ENCODE assay signal across 8 mouse cellular contexts in the genomic region with DNA sequence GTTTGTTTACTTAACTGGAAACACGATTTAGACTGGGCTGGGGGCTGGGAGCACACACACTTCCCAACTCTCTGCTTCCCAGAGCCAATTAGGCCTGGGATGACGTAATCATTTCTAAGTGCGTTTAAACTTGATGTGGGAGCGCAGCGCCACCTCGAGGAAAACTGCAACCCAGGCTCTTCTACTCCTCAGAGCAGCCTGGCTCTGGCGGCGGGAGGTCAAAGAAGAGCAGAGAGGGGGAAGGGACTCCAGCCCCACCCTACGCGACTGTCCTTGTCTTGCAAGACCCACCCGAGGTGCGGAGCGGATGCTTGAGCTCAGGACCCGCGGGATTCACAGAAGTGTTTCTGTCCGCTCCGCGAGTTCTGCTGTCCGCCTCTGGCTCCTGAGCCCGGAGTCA. TPM values are rescaled to one million over a fixed set of nuclear protein-coding genes. Genes with fewer than 3 reads are reported as not detected.
DNase-seq lines count a peak whose midpoint lies in the region; ATAC-seq and TF ChIP-seq lines count a peak whose summit lies in the region.

No protein-coding gene starts in this region.

- H3K27me3 ChIP-seq in embryonic facial prominence, embryonic 15.5 days: no peaks in the 10 kb centered on the region
- peaks cover 12% of the 10 kb centered on the region for H3K27me3 ChIP-seq in heart, embryonic 10.5 days (ENCODE audit: insufficient read depth, poor library complexity, severe bottlenecking)
- H3K27me3 ChIP-seq in kidney, embryonic 15.5 days: no peaks in the 10 kb centered on the region
- no peaks in the 10 kb centered on the region for H3K27me3 ChIP-seq in limb, embryonic 15.5 days
- no peaks in the 10 kb centered on the region for H3K27me3 ChIP-seq in midbrain, postnatal 0 days (ENCODE audit: insufficient read depth, low read length)

- H3K36me3 ChIP-seq in embryonic facial prominence, embryonic 15.5 days: no peaks in the 10 kb centered on the region
- H3K36me3 ChIP-seq in heart, embryonic 10.5 days: 0 out of 2 replicates have a peak, but pooled peaks cover 13% of the 10 kb centered on the region
- no peaks in the 10 kb centered on the region for H3K36me3 ChIP-seq in kidney, embryonic 15.5 days
- no peaks in the 10 kb centered on the region for H3K36me3 ChIP-seq in limb, embryonic 15.5 days
- H3K36me3 ChIP-seq in midbrain, postnatal 0 days (ENCODE audit: insufficient read depth, low read length): no peaks in the 10 kb centered on the region

- H3K9me3 ChIP-seq in embryonic facial prominence, embryonic 15.5 days (replicated peaks): no peaks in the 10 kb centered on the region
- H3K9me3 ChIP-seq in heart, embryonic 10.5 days: no peaks in the 10 kb centered on the region
- no peaks in the 10 kb centered on the region for H3K9me3 ChIP-seq in kidney, embryonic 15.5 days (replicated peaks)
- no peaks in the 10 kb centered on the region for H3K9me3 ChIP-seq in limb, embryonic 15.5 days
- H3K9me3 ChIP-seq in midbrain, postnatal 0 days (ENCODE audit: low read length): no peaks in the 10 kb centered on the region

- DNase-seq in 416B (ENCODE audit: low read depth): peak; percentile 87
- peak; percentile 90 for DNase-seq in heart, embryonic 10.5 days (ENCODE audit: low spot score)
- peak; percentile 97 for DNase-seq in midbrain, postnatal 0 days (ENCODE audit: low spot score)
- peak; percentile 14 to 72 for DNase-seq in spleen, postnatal 10 days (ENCODE audit: low spot score in 2 of 2)

- 1% methylated on average over 20 of the region's 20 CpGs for WGBS in bone marrow, adult 2 months
- under 1% methylated on average over 20 of the region's 20 CpGs for WGBS in embryonic facial prominence, embryonic 15.5 days
- WGBS in heart, embryonic 10.5 days: 2% methylated on average over 20 of the region's 20 CpGs
- WGBS in kidney, embryonic 15.5 days: under 1% methylated on average over 20 of the region's 20 CpGs
- 1% methylated on average over 20 of the region's 20 CpGs for whole genome bisulfite sequencing in limb, embryonic 15.5 days
- under 1% methylated on average over 20 of the region's 20 CpGs for WGBS in midbrain, postnatal 0 days

- peak overlapping the region; percentile 45 for H3K9ac ChIP-seq in embryonic facial prominence, embryonic 15.5 days
- H3K9ac ChIP-seq in kidney, embryonic 15.5 days: peak overlapping the region; percentile 59
- H3K9ac ChIP-seq in limb, embryonic 15.5 days: peak overlapping the region; percentile 50
- peak overlapping the region; percentile 71 for H3K9ac ChIP-seq in midbrain, postnatal 0 days (replicated peaks; ENCODE audit: low read length, poor library complexity, severe bottlenecking)

- TF ChIP-seq POLR2A in bone marrow, adult 2 months (IDR thresholded peaks at IDR 0.05; ENCODE audit: borderline replicate concordance, control insufficient read depth, low read depth, low read length): no peak

- no peaks in the 10 kb centered on the region for H3K4me1 ChIP-seq in bone marrow, adult 2 months (ENCODE audit: control insufficient read depth, insufficient read depth, low read length)
- H3K4me1 ChIP-seq in embryonic facial prominence, embryonic 15.5 days: peaks cover 12% of the 10 kb centered on the region; the same call in 1 of the 2 replicates
- peaks cover 45% of the 10 kb centered on the region for H3K4me1 ChIP-seq in heart, embryonic 10.5 days
- peaks cover 26% of the 10 kb centered on the region for H3K4me1 ChIP-seq in kidney, embryonic 15.5 days
- peaks cover 18% of the 10 kb centered on the region for H3K4me1 ChIP-seq in limb, embryonic 15.5 days
- peaks cover 16% of the 10 kb centered on the region; the same call in 1 of the 2 replicates for H3K4me1 ChIP-seq in midbrain, postnatal 0 days (ENCODE audit: insufficient read depth, low read length)

- no peak overlapping the region for H3K4me3 ChIP-seq in bone marrow, adult 2 months (replicated peaks; ENCODE audit: control insufficient read depth, low read depth, low read length)
- H3K4me3 ChIP-seq in embryonic facial prominence, embryonic 15.5 days (replicated peaks): peak overlapping the region; percentile 53
- peak overlapping the region; percentile 62 for H3K4me3 ChIP-seq in heart, embryonic 10.5 days
- H3K4me3 ChIP-seq in kidney, embryonic 15.5 days (replicated peaks): peak overlapping the region; percentile 50
- H3K4me3 ChIP-seq in limb, embryonic 15.5 days: peak overlapping the region; percentile 51
- peak overlapping the region; percentile 38 for H3K4me3 ChIP-seq in midbrain, postnatal 0 days (ENCODE audit: low read depth, low read length)

- ATAC-seq in embryonic facial prominence, embryonic 15.5 days (ENCODE audit: insufficient number of reproducible peaks, low FRiP score, low TSS enrichment, low read depth): peak; percentile 68
- ATAC-seq in kidney, embryonic 15.5 days (replicated peaks; ENCODE audit: low FRiP score): peak; percentile 71
- peak; percentile 56 for ATAC-seq in limb, embryonic 15.5 days (ENCODE audit: insufficient number of reproducible peaks, low FRiP score, low TSS enrichment, low read depth)
- peak; percentile 83 for ATAC-seq in midbrain, postnatal 0 days (ENCODE audit: low FRiP score)

- TF ChIP-seq CTCF in bone marrow, adult 2 months (IDR thresholded peaks at IDR 0.05; ENCODE audit: control insufficient read depth, insufficient read depth, low read length): peak; percentile 64
- TF ChIP-seq CTCF in midbrain, postnatal 0 days (IDR thresholded peaks at IDR 0.05): peak; percentile 92

- peak overlapping the region; percentile 96 for H3K4me2 ChIP-seq in embryonic facial prominence, embryonic 15.5 days (replicated peaks)
- peak overlapping the region; percentile 98 for H3K4me2 ChIP-seq in kidney, embryonic 15.5 days
- peak overlapping the region; percentile 94 for H3K4me2 ChIP-seq in limb, embryonic 15.5 days
- peak overlapping the region; percentile 79 for H3K4me2 ChIP-seq in midbrain, postnatal 0 days (ENCODE audit: low read depth, low read length, poor library complexity, severe bottlenecking)

- H3K27ac ChIP-seq in bone marrow, adult 2 months (ENCODE audit: control insufficient read depth, insufficient read depth, low read depth, low read length, poor library complexity): no peak overlapping the region
- no peak overlapping the region for H3K27ac ChIP-seq in embryonic facial prominence, embryonic 15.5 days (replicated peaks)
- H3K27ac ChIP-seq in heart, embryonic 10.5 days: peak overlapping the region; percentile 78
- H3K27ac ChIP-seq in kidney, embryonic 15.5 days: 0 out of 2 replicates have a peak overlapping the region, but pooled peaks have one; percentile 25
- H3K27ac ChIP-seq in limb, embryonic 15.5 days: no peak overlapping the region
- peak overlapping the region; percentile 19 for H3K27ac ChIP-seq in midbrain, postnatal 0 days (ENCODE audit: low read depth, low read length)

RNA-seq across cellular contexts. Expression of gene Shisa4, which starts 6.8 kb away (rescaled TPM):
- 1.2 TPM in 1 of 2 replicates, not detected in the other for polyA plus RNA-seq in bone marrow, adult 2 months (2011; ENCODE audit: insufficient read depth, insufficient read length, low replicate concordance, missing spikeins)
- 30.8 and 32.3 TPM in 2 replicates for polyA plus RNA-seq in embryonic facial prominence, embryonic 15.5 days (2015; fragmentation: Nextera tagmentation; extraction: Ambion mirVana)
- polyA plus RNA-seq in heart, embryonic 10.5 days (2016; fragmentation: Nextera tagmentation; extraction: Ambion mirVana): 33.1 and 39.6 TPM in 2 replicates
- polyA plus RNA-seq in kidney, embryonic 15.5 days (2015; fragmentation: Nextera tagmentation; extraction: Ambion mirVana): 43.5 and 48.3 TPM in 2 replicates
- 31.9 and 40.1 TPM in 2 replicates for polyA plus RNA-seq in limb, embryonic 15.5 days (2015; fragmentation: Nextera tagmentation; extraction: Ambion mirVana)
- 129 and 133 TPM in 2 replicates for total RNA-seq in midbrain, postnatal 0 days (2014; rRNA removed)
- 141 and 146 TPM in 2 replicates for polyA plus RNA-seq in midbrain, postnatal 0 days (2015; fragmentation: Nextera tagmentation; extraction: Ambion mirVana)

RNA-seq across cellular contexts. Expression of gene Lmod1, which starts 43.6 kb away (rescaled TPM):
- polyA plus RNA-seq in bone marrow, adult 2 months (2011; ENCODE audit: insufficient read depth, insufficient read length, low replicate concordance, missing spikeins): not detected in 2 replicates
- polyA plus RNA-seq in embryonic facial prominence, embryonic 15.5 days (2015; fragmentation: Nextera tagmentation; extraction: Ambion mirVana): 1.0 TPM in 2 replicates
- 3.6 and 5.2 TPM in 2 replicates for polyA plus RNA-seq in heart, embryonic 10.5 days (2016; fragmentation: Nextera tagmentation; extraction: Ambion mirVana)
- polyA plus RNA-seq in kidney, embryonic 15.5 days (2015; fragmentation: Nextera tagmentation; extraction: Ambion mirVana): 0.95 and 3.4 TPM in 2 replicates
- polyA plus RNA-seq in limb, embryonic 15.5 days (2015; fragmentation: Nextera tagmentation; extraction: Ambion mirVana): 0.46 and 0.98 TPM in 2 replicates
- 0.16 TPM in 1 of 2 replicates, not detected in the other for total RNA-seq in midbrain, postnatal 0 days (2014; rRNA removed)
- polyA plus RNA-seq in midbrain, postnatal 0 days (2015; fragmentation: Nextera tagmentation; extraction: Ambion mirVana): 0.26 and 0.35 TPM in 2 replicates

RNA-seq across cellular contexts. Expression of gene Timm17a, which starts 54.7 kb away (rescaled TPM):
- 30.9 and 32.7 TPM in 2 replicates for polyA plus RNA-seq in bone marrow, adult 2 months (2011; ENCODE audit: insufficient read depth, insufficient read length, low replicate concordance, missing spikeins)
- polyA plus RNA-seq in embryonic facial prominence, embryonic 15.5 days (2015; fragmentation: Nextera tagmentation; extraction: Ambion mirVana): 188 and 196 TPM in 2 replicates
- polyA plus RNA-seq in heart, embryonic 10.5 days (2016; fragmentation: Nextera tagmentation; extraction: Ambion mirVana): 336 and 388 TPM in 2 replicates
- polyA plus RNA-seq in kidney, embryonic 15.5 days (2015; fragmentation: Nextera tagmentation; extraction: Ambion mirVana): 210 and 234 TPM in 2 replicates
- 186 and 190 TPM in 2 replicates for polyA plus RNA-seq in limb, embryonic 15.5 days (2015; fragmentation: Nextera tagmentation; extraction: Ambion mirVana)
- total RNA-seq in midbrain, postnatal 0 days (2014; rRNA removed): 19.0 and 34.4 TPM in 2 replicates
- 165 and 166 TPM in 2 replicates for polyA plus RNA-seq in midbrain, postnatal 0 days (2015; fragmentation: Nextera tagmentation; extraction: Ambion mirVana)

Comparison
In these comparisons a context has a peak if more than half of its experiments do, and no peak if none do; other contexts are left out.
1. DNase-seq: peak in every context shown above with its lines; median percentile 97 in midbrain, postnatal 0 days; 90 in heart, embryonic 10.5 days; 87 in 416B; 43 in spleen, postnatal 10 days.
2. H3K27ac ChIP-seq: peak in heart, embryonic 10.5 days (single experiment), kidney, embryonic 15.5 days (single experiment) and midbrain, postnatal 0 days (single experiment); none in bone marrow, adult 2 months (single experiment), embryonic facial prominence, embryonic 15.5 days (single experiment) and limb, embryonic 15.5 days (single experiment).
3. RNA of gene Shisa4, which starts 6.8 kb away (polyA plus RNA-seq): 141 to 146 TPM in midbrain, postnatal 0 days, 43.5 to 48.3 TPM in kidney, embryonic 15.5 days, 33.1 to 39.6 TPM in heart, embryonic 10.5 days, 31.9 to 40.1 TPM in limb, embryonic 15.5 days and 30.8 to 32.3 TPM in embryonic facial prominence, embryonic 15.5 days; 1.2 TPM in bone marrow, adult 2 months; every median in the first group is over 10 times any median in the second.
4. Peak in every context shown above with its lines, with median percentiles within 50 percentile points of each other: ATAC-seq, H3K4me2 ChIP-seq and H3K9ac ChIP-seq.